Mouse (Mus musculus): Measurements from ENCODE around the gene Abcb4.
"Not testable (repeated sequence)": the region's sequence is repeated elsewhere in the genome, so short reads cannot be mapped to it uniquely, and the experiment has no call there.

The Abcb4 gene

GRCm38 (mm10) chr5:8911567-8912198, 18.2 kb downstream of the Abcb4 start:
- no peak for DNase-seq (ENCODE audit: low spot score in 2 of 2)

GRCm38 (mm10) chr5:8916400-8916799, 22.9 kb downstream of the Abcb4 start:
- no peak for DNase-seq (ENCODE audit: low spot score in 2 of 2)

DNA sequence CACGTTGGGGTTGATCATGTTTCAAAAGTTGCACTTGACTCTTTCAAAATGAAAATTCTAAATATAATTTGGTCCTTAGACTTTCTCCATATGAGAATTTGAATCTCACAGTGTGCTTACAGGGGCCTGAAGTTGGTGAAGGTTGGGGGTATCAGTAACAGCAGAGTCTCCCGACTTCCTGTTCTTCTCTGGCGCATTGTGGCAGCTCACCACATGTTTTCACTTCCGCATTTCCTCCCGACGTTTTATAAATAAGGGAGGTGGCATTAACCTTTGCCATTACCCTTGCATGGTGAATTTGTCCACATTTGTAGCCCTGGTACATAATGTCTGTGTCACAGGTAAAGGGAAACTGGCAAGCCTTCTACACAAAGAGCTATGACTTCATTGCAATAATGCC, 23.6 kb downstream of the Abcb4 start:
- DNase-seq (ENCODE audit: low spot score in 2 of 2) = no peak

- no peak for DNase-seq (ENCODE audit: low spot score in 2 of 2)
These were observed 34.9 kb downstream of the Abcb4 start for GRCm38 (mm10) chr5:8928440-8928839.

- DNase-seq (ENCODE audit: low spot score in 2 of 2) = no peak
These were observed 44.4 kb downstream of the Abcb4 start for GRCm38 (mm10) chr5:8937965-8938364.

DNA sequence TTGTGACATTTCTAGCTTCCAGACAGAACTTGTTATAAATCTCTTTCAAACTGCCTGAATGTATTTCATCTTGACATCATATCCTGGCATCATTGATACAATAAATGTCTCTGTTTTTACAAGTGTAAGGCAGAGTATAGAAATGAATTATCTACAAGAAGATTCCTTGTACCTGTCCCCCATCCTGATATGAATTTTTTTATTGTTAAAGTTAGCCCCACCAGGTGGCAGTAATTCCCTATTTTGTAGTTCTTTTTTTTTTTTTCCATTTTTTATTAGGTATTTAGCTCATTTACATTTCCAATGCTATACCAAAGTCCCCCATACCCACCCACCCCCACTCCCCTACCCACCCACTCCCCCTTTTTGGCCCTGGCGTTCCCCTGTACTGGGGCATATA, 47.7 kb downstream of the Abcb4 start:
- DNase-seq (ENCODE audit: low spot score in 2 of 2) = not testable (repeated sequence)

DNA sequence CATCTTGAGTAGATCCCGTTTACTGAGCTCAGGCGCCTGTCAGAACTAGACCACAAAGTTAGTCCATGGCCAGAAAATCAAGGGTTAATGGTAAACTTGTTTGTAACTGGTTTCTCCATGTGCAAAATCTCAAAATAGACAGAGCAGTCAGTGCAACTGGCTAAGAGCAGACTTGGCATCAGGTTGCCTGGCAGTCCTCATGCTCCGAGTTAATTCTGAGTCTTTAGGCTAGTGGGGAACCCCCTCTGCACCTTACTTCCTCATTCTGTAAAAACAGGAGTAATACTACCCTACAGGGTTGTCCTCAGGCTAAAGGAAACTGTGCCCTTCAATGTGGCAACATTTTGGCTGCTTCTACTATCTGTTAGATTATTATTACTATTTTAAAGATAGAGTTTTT, 50.3 kb downstream of the Abcb4 start:
- no peak for DNase-seq (ENCODE audit: low spot score in 2 of 2)

GRCm38 (mm10) chr5:8947423-8948110, 54.0 kb downstream of the Abcb4 start:
- no peak for DNase-seq (ENCODE audit: low spot score in 2 of 2)

GRCm38 (mm10) chr5:8953660-8954059, 60.1 kb downstream of the Abcb4 start:
- no peak for DNase-seq (ENCODE audit: low spot score in 2 of 2)

GRCm38 (mm10) chr5:8955544-8955943, 62.0 kb downstream of the Abcb4 start:
- no peak for DNase-seq (ENCODE audit: low spot score in 2 of 2)

- no peak for DNase-seq (ENCODE audit: low spot score in 2 of 2)
These were observed 67.0 kb downstream of the Abcb4 start for GRCm38 (mm10) chr5:8960534-8960933.

DNA sequence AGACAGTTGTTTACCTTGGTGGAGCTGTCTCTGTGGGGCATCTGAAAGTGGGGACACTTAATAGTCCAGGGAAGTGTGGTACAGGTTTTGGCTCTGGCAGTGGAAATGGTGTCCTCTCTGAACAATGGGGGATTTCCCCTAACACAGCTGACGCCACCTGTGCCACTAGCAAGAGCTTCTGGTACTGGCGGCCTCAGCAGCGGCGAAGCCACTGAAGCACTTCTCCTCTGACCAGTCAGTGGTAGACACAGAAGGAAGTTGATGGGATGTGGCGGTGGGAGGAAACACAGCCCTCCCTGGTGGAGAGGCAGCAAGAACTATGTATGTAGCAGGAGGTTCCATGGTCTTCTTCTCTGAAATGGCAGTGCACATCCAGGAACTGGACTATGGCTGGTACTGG, 71.0 kb downstream of the Abcb4 start:
- DNase-seq (ENCODE audit: low spot score in 2 of 2) = no peak

DNA sequence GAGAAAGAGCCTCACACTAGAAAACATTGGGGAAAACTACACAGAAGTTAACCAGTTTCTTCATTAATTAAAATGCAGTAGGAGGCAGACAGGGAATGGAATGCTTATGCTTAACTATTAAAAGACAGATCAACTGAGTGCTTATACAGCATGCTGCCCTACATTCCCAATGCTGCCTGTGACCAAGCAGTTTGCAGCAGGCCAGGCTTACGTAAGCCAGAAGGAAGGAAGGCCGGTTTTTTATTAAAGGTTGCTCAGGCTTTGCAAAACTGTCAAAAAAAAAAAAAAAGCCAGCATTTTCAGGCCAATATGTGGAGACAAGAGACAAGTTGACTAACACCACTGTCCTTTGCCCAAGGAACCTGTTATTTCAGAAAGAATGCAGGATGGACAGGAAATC, 77.2 kb downstream of the Abcb4 start:
- no peak for DNase-seq (ENCODE audit: low spot score in 2 of 2)

GRCm38 (mm10) chr5:8972355-8972754, 78.8 kb downstream of the Abcb4 start:
- DNase-seq (ENCODE audit: low spot score in 2 of 2) = no peak

- DNase-seq (ENCODE audit: low spot score in 2 of 2) = no peak
These were observed 81.2 kb downstream of the Abcb4 start for GRCm38 (mm10) chr5:8974721-8975120.

GRCm38 (mm10) chr5:8985470-8985869, 92.0 kb downstream of the Abcb4 start:
- no peak for DNase-seq (ENCODE audit: low spot score in 2 of 2)

- no peak for DNase-seq (ENCODE audit: low spot score in 2 of 2)
These were observed 94.4 kb downstream of the Abcb4 start for GRCm38 (mm10) chr5:8987925-8988324.

- no peak for DNase-seq (ENCODE audit: low spot score in 2 of 2)
These were observed 97.0 kb downstream of the Abcb4 start for GRCm38 (mm10) chr5:8990526-8990925.

DNA sequence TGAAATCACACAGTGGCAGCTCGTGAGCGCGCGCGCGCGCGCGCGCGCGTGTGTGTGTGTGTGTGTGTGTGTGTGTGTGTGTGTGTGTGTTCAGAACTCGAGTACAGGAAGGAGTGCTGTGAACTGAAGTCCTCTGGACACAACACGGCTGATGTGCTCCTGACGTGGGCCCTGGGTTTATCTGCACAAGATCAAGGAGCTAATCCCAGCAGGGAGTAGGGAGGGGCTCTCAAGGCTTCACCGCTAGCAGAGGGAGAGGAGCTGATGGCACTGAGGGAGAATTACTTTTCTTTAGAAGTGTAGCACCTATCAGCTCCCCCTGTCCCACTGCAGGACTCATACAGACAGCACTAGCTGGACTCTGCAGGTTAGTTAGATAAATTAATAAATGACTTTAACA, 98.1 kb downstream of the Abcb4 start:
- no peak for DNase-seq (ENCODE audit: low spot score in 2 of 2)

DNA sequence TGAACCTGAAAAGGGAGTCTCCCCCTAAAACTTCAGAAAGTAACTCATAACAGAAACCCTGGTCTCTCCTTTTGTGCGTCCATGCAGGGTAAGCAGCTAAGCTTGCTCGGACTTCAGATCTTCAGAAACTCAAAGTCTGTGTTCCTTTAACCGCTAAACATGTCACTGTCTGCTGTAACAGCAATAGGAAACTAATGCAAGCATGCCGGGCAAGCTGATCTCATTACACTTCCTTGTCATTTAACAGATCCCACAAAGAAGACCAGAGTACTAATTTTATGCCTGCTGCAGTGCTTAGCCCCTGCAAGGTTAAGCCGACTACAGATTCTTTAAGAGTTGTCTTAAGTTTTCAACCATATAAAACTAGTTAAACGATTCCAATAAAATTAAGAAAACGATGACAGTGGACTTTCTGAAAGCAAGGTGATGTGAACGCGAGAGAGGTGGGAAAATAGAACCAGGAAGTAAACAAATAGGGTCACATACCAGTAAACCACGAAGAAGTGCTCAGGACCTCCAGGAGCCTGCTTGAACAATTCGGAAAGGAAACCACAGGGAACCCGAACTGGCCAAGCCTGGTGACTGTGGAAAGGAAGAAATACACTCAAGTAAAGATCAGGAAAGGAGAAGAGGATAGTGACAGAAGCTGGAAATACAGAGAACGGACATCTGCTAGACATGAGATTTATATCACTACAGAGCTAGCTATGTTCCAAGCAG, 102.6 kb downstream of the Abcb4 start:
- no peak for DNase-seq (ENCODE audit: low spot score in 2 of 2)

- DNase-seq (ENCODE audit: low spot score in 2 of 2) = peak; percentile 91 to 94
These were observed 103.4 kb downstream of the Abcb4 start, which contains the start of gene Crot for GRCm38 (mm10) chr5:8996686-8997512. TSS of gene Crot (minus strand) at chr5:8997324.

DNA sequence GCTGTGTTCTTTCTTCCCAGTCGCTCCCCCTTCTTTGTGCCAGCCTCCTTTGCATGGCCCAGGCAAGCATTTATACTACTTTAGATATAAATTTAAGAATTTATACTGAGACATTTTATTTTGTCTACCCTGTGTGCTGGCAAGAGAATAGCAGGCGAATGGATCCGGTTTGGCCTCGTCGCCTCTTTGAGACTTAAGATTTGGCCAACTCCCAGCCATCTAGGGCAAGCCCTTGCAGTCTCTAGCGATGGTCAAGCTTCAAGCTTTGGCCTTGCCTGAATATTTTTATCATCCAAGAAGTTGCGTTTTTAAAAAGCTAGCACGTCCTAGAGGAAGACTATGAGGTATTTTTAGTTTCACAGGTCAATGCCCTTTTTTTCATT, 104.0 kb downstream of the Abcb4 start:
- no peak for DNase-seq (ENCODE audit: low spot score in 2 of 2)

Data from frontal cortex, postnatal 36 days (tissue).